8 mouse cellular contexts compared by ENCODE assay signal in genomic region chr9:96718888-96719287, GRCm38 (mm10). TPM values are rescaled to one million over a fixed set of nuclear protein-coding genes. Genes with fewer than 3 reads are reported as not detected.
DNase-seq lines count a peak whose midpoint lies in the region; ATAC-seq and TF ChIP-seq lines count a peak whose summit lies in the region.

No protein-coding gene starts in this region.

- peak; percentile 18 for DNase-seq in lung, postnatal 0 days (ENCODE audit: low spot score)
- DNase-seq in lung, postnatal 36 days: no peak
- no peak for DNase-seq in adrenal gland, postnatal 36 days
- DNase-seq in layer of hippocampus, adult 18-20 months (ENCODE audit: low spot score in 2 of 2): no peak
- DNase-seq in layer of hippocampus, postnatal 25 days (ENCODE audit: extremely low spot score in 1 of 2, low spot score in 1 of 2): no peak

- peak overlapping the region; percentile 97 for H3K9ac ChIP-seq in lung, postnatal 0 days (replicated peaks; ENCODE audit: low read depth)
- H3K9ac ChIP-seq in limb, embryonic 12.5 days (replicated peaks): peak overlapping the region; percentile 96; the same call in 1 of the 2 replicates

- no peaks in the 10 kb centered on the region for H3K36me3 ChIP-seq in lung, postnatal 0 days (ENCODE audit: insufficient read depth, low read length)
- no peaks in the 10 kb centered on the region for H3K36me3 ChIP-seq in limb, embryonic 12.5 days
- peaks cover 3% of the 10 kb centered on the region; the same call in 1 of the 2 replicates for H3K36me3 ChIP-seq in small intestine, adult 2 months (ENCODE audit: control insufficient read depth, insufficient read depth, low read length)

- H3K4me1 ChIP-seq in lung, postnatal 0 days (ENCODE audit: insufficient read depth, low read depth, low read length): peaks cover 13% of the 10 kb centered on the region; the same call in 1 of the 2 replicates
- H3K4me1 ChIP-seq in embryonic fibroblast, embryonic 13.5 days (ENCODE audit: control insufficient read depth, insufficient read depth, low read length): peaks cover 28% of the 10 kb centered on the region
- H3K4me1 ChIP-seq in limb, embryonic 12.5 days (replicated peaks): peaks cover 32% of the 10 kb centered on the region
- peaks cover 3% of the 10 kb centered on the region; the same call in 1 of the 2 replicates for H3K4me1 ChIP-seq in small intestine, adult 2 months (ENCODE audit: control insufficient read depth, insufficient read depth, insufficient read length, low read length)

- no peaks in the 10 kb centered on the region for H3K9me3 ChIP-seq in lung, postnatal 0 days (ENCODE audit: low read length)
- H3K9me3 ChIP-seq in limb, embryonic 12.5 days: no peaks in the 10 kb centered on the region

- WGBS in lung, postnatal 0 days: 43% methylated on average over 10 of the region's 10 CpGs
- 48% methylated on average over 10 of the region's 10 CpGs for WGBS in limb, embryonic 12.5 days
- WGBS in small intestine, adult 2 months: 36% methylated on average over 10 of the region's 10 CpGs

- H3K4me3 ChIP-seq in lung, postnatal 0 days (ENCODE audit: low read depth, low read length): peak overlapping the region; percentile 90
- H3K4me3 ChIP-seq in embryonic fibroblast, embryonic 13.5 days (ENCODE audit: insufficient read depth, low read length): peak overlapping the region; percentile 44
- peak overlapping the region; percentile 86 for H3K4me3 ChIP-seq in limb, embryonic 12.5 days (replicated peaks)
- H3K4me3 ChIP-seq in small intestine, adult 2 months (ENCODE audit: low read depth, low read length): peak overlapping the region; percentile 85

- peak overlapping the region; percentile 70 for H3K4me2 ChIP-seq in lung, postnatal 0 days (replicated peaks; ENCODE audit: low read depth, low read length)
- H3K4me2 ChIP-seq in limb, embryonic 12.5 days: peak overlapping the region; percentile 71

- H3K27me3 ChIP-seq in lung, postnatal 0 days (replicated peaks; ENCODE audit: insufficient read depth, low read length): no peaks in the 10 kb centered on the region
- no peaks in the 10 kb centered on the region for H3K27me3 ChIP-seq in limb, embryonic 12.5 days
- H3K27me3 ChIP-seq in small intestine, adult 2 months (ENCODE audit: control insufficient read depth, insufficient read depth, low read length): no peaks in the 10 kb centered on the region

- TF ChIP-seq POLR2A in embryonic fibroblast, embryonic 13.5 days (IDR thresholded peaks at IDR 0.05; ENCODE audit: low read depth, low read length): no peak
- TF ChIP-seq POLR2A in small intestine, adult 2 months (IDR thresholded peaks at IDR 0.05; ENCODE audit: low read depth, low read length): no peak

- H3K27ac ChIP-seq in lung, postnatal 0 days (ENCODE audit: low read length): peak overlapping the region; percentile 99
- H3K27ac ChIP-seq in embryonic fibroblast, embryonic 13.5 days (ENCODE audit: insufficient read depth, low read length): peak overlapping the region; percentile 77; the same call in 1 of the 2 replicates
- peak overlapping the region; percentile 93 for H3K27ac ChIP-seq in limb, embryonic 12.5 days
- peak overlapping the region; percentile 90 for H3K27ac ChIP-seq in small intestine, adult 2 months (ENCODE audit: insufficient read depth, low read depth, low read length)

- ATAC-seq in lung, postnatal 0 days: no peak
- ATAC-seq in limb, embryonic 12.5 days (ENCODE audit: insufficient number of reproducible peaks, insufficient read depth, low FRiP score, low TSS enrichment, low read depth): no peak

- TF ChIP-seq EP300 in lung, postnatal 0 days (IDR thresholded peaks at IDR 0.05): no peak

- TF ChIP-seq CTCF in lung, postnatal 0 days (IDR thresholded peaks at IDR 0.05): no peak
- no peak for TF ChIP-seq CTCF in embryonic fibroblast, embryonic 13.5 days (IDR thresholded peaks at IDR 0.05; ENCODE audit: borderline replicate concordance, insufficient read depth, low read length)
- TF ChIP-seq CTCF in small intestine, adult 2 months (IDR thresholded peaks at IDR 0.05; ENCODE audit: extremely low read depth, insufficient read length, insufficient replicate concordance, low read depth, low read length): no peak

RNA-seq across cellular contexts. Expression of gene Zbtb38, which starts 33.7 kb away (rescaled TPM):
- 31.8 and 32.5 TPM in 2 replicates for polyA plus RNA-seq in lung, postnatal 0 days (2015; fragmentation: Nextera tagmentation; extraction: Ambion mirVana)
- polyA plus RNA-seq in embryonic fibroblast, embryonic 13.5 days (2011; ENCODE audit: insufficient read length, low read depth, missing spikeins): 33.6 and 47.0 TPM in 2 replicates
- 10.2 and 11.6 TPM in 2 replicates for polyA plus RNA-seq in limb, embryonic 12.5 days (2016; fragmentation: Nextera tagmentation; extraction: Ambion mirVana)
- polyA plus RNA-seq in small intestine, adult 2 months (2012; rRNA removed): 3.8 and 7.7 TPM in 2 replicates
- total RNA-seq in adrenal gland, postnatal 36 days (2021): 10 to 100 TPM; 56.1 to 75.8 TPM
- total RNA-seq in layer of hippocampus, adult 18-20 months (2021): 10 to 100 TPM; 65.0 to 65.8 TPM
- 10 to 100 TPM; 53.0 to 54.6 TPM for total RNA-seq in layer of hippocampus, postnatal 25 days (2021)
